Mouse (Mus musculus) small intestine, adult 2 months (tissue): Measurements from ENCODE around the gene Mob3b.
"Not testable (repeated sequence)": the region's sequence is repeated elsewhere in the genome, so short reads cannot be mapped to it uniquely, and the experiment has no call there.

ENCODE experiments used
- CTCF ChIP-seq: fragments of 200-500 bp; IDR thresholded peaks from 2 replicates; pipeline ENCODE4 v1.5.1; 2012; ENCODE audit warnings: low read depth, mild to moderate bottlenecking, control low read depth, inconsistent platforms, low read length, moderate library complexity, mixed read lengths; ENCODE audit not compliant: insufficient replicate concordance, insufficient read length; ENCODE audit errors: extremely low read depth
- POLR2A ChIP-seq: fragments of 200-500 bp; IDR thresholded peaks from 2 replicates; pipeline ENCODE4 v1.6.1; 2012; ENCODE audit warnings: low read depth, mild to moderate bottlenecking, control low read depth, inconsistent platforms, low read length, moderate library complexity

DNA sequence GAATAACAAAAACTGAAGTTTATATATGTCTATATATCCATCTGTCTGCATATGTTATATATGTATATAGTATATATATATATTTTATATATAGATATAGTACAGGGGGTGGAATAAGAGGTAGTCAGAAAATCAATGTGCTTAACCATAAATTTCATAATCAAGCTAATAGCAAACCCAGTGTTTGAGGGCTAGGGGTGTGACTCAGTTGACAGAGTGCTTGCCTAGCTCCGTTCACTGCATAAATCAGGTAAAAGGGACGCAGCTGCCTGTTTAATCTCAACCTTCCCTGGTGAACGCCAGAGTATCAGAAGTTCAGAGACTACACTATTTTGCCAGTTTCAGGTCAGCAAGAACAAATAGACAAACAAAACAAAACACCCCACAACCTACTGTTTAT is 255.7 kb downstream of the Mob3b start:
- not testable (repeated sequence) for TF ChIP-seq POLR2A, CTCF
